Mouse (Mus musculus): ENCODE results near the gene Enpep.

DNA sequence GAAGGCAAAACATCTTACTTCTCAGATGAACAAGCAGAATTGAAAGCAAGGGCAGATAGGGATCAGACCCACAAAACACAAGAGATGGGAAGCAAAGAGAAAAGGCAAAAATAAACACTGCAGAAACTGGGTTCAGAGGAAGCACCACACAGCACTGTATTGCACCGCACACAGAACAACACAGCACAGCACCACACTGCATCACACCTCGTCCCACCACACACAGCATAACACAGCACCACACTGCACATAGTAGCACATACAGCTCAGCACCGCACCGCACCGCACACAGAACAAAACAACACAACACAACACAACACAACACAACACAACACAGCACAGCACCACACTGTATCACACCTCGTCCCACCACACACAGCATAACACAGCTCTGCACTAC, 1.1 kb downstream of the Enpep start:
- TF ChIP-seq CTCF (IDR thresholded peaks at IDR 0.05; ENCODE audit: low read depth, low read length) (no peak), POLR2A (IDR thresholded peaks at IDR 0.05; ENCODE audit: borderline replicate concordance, low read depth, low read length) (no peak)
